Mouse (Mus musculus): ENCODE results near the gene Ptgfrn. TPM values are rescaled to one million over a fixed set of nuclear protein-coding genes. Genes with fewer than 3 reads are reported as not detected.

Ptgfrn gene
- 1.6 and 2.4 TPM in 2 replicates for polyA plus RNA-seq (2014; fragmentation: Nextera tagmentation; extraction: Ambion mirVana)

DNA sequence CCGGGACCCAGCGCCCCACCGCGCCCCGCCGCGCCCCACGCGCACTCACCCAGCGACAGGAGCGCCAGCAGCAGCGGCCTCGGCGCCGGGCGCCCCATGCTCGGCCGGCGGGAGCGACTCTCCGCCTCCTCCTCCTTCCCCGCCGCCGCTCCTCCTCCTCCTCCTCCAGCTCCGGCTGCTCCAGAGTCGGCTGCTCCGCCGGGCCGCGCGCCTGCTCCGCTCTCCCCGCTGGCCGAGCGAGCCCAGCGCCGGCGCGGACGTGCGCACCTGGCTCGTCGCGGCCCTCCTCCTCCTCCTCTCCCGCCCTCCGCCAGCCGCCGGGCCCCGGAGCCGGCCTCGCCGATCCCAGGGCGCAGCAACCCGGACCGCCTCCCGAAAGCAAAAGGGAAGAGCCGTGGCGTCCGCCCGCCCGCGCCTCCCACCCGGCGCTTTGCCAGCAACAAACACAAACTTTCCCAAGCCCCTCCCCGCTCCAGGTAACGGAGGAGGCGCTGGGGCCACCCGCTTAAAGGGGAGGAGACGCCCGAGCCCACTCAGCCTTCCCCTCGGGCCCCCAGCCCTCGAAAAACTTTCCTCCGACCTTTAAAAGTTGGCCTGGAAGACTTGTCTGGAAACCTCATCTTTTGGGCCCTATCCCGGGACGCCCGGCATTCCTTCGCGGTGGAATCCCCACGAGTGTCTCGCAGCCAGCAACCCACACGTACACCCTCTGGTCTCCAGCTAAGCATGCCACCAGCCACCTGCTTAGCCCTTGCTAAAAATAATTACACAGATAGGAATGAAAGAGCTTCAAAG lies at the start of gene Ptgfrn:
TSS of gene Ptgfrn (minus strand) at position 236 of the 795 bp plus-strand sequence.
- no peaks in the 10 kb centered on the region for H3K9me3 ChIP-seq (ENCODE audit: control insufficient read depth, low read length)
- no peaks in the 10 kb centered on the region for H3K36me3 ChIP-seq (ENCODE audit: control insufficient read depth, insufficient read depth, low read length)
- peak within 1 kb of the TSS; percentile 66 for H3K4me3 ChIP-seq (ENCODE audit: low read depth, low read length)
- 3% methylated on average over 40 of the region's 81 CpGs for WGBS
- peak within 1 kb of the TSS; percentile 72 for H3K4me2 ChIP-seq
- H3K27ac ChIP-seq (ENCODE audit: low read depth, low read length) = peak within 1 kb of the TSS; percentile 41
- peaks cover 49% of the 10 kb centered on the region for H3K27me3 ChIP-seq (replicated peaks; ENCODE audit: control insufficient read depth, insufficient read depth, low read length)
- peaks cover 12% of the 10 kb centered on the region for H3K4me1 ChIP-seq (replicated peaks; ENCODE audit: control insufficient read depth, insufficient read depth, low read length)
- ATAC-seq (replicated peaks; ENCODE audit: low FRiP score) = peak; percentile 47
- H3K9ac ChIP-seq (ENCODE audit: low read depth, low read length) = peak within 1 kb of the TSS; percentile 61
- DNase-seq (ENCODE audit: low spot score) = peak; percentile 78

DNA sequence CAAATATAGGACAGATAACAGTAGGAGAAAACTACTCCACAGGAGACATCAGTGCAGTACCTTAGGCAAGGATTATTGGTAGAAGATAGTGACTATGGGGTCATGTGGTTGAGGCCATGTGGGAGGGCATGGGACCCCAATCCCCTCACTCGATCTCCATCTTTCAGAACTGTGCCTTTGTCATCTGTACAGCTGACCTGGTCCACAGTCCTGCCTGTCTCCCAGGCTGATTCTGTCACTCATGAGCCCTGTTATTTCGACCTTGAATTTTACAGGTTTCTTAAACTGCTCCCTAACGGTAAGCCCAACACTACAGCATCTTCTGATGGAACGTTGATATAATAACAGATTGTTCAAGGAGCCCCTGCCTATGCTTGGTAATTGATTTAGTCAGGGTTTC lies 49.6 kb upstream of the Ptgfrn start:
- Histone ChIP-seq H3K36me3 (ENCODE audit: control insufficient read depth, insufficient read depth, low read length) (no peaks in the 10 kb centered on the region), H3K4me3 (ENCODE audit: low read depth, low read length) (no peak overlapping the region), H3K9ac (ENCODE audit: low read depth, low read length) (no peak overlapping the region), H3K4me2 (no peak overlapping the region), H3K4me1 (replicated peaks; ENCODE audit: control insufficient read depth, insufficient read depth, low read length) (peaks cover 5% of the 10 kb centered on the region), H3K9me3 (ENCODE audit: control insufficient read depth, low read length) (no peaks in the 10 kb centered on the region), H3K27ac (ENCODE audit: low read depth, low read length) (no peak overlapping the region), H3K27me3 (replicated peaks; ENCODE audit: control insufficient read depth, insufficient read depth, low read length) (no peaks in the 10 kb centered on the region)
- DNase-seq (ENCODE audit: low spot score) (no peak), ATAC-seq (replicated peaks; ENCODE audit: low FRiP score) (no peak)
- 89% methylated on average over 4 of the region's 4 CpGs for WGBS

DNA sequence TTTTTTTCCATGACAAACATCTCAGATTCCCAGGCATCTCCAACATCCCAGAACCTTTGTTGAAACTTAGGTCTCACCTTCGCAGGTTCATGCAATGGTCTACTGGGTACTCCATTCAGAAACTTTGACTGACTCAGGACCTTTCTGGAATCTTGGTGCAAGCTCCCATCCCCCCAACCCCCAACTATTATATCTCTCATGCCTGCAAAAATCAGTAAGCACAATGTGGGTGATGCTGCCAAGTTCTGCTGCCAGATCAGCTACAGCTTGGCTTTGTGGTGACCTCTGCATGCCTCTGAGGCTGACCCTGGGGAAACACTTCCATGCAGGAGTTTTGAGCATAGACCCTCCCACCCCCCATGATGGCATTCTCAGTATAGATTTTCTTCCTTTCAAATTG lies 44.0 kb upstream of the Ptgfrn start:
- no peak overlapping the region for H3K9ac ChIP-seq (ENCODE audit: low read depth, low read length)
- H3K27ac ChIP-seq (ENCODE audit: low read depth, low read length) = no peak overlapping the region
- H3K9me3 ChIP-seq (ENCODE audit: control insufficient read depth, low read length) = no peaks in the 10 kb centered on the region
- no peaks in the 10 kb centered on the region for H3K4me1 ChIP-seq (replicated peaks; ENCODE audit: control insufficient read depth, insufficient read depth, low read length)
- H3K4me3 ChIP-seq (ENCODE audit: low read depth, low read length) = no peak overlapping the region
- H3K27me3 ChIP-seq (replicated peaks; ENCODE audit: control insufficient read depth, insufficient read depth, low read length) = no peaks in the 10 kb centered on the region
- 79% methylated on average over 1 of the region's 1 CpGs for WGBS
- DNase-seq (ENCODE audit: low spot score) = no peak
- no peak for ATAC-seq (replicated peaks; ENCODE audit: low FRiP score)
- H3K36me3 ChIP-seq (ENCODE audit: control insufficient read depth, insufficient read depth, low read length) = no peaks in the 10 kb centered on the region
- no peak overlapping the region for H3K4me2 ChIP-seq

DNA sequence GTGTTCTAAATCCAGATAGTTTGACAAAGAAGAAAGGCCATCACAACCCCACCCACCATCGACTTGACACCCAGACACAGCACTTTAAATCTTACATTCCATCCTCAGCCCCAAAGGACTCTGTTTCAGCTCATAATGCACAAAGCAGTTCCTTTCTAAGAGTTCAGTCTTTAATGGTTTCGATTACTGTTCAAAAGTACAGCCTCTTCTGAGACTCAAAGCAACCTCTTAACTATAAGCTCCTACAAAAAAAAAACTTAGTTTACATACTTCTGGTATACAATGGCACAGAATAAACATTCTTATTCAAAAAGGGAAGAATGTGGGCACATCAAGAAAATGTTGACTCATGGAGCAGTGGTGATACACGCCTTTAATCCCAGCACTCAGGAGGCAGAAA lies 43.3 kb upstream of the Ptgfrn start:
- H3K27me3 ChIP-seq (replicated peaks; ENCODE audit: control insufficient read depth, insufficient read depth, low read length) = no peaks in the 10 kb centered on the region
- H3K4me2 ChIP-seq = no peak overlapping the region
- DNase-seq (ENCODE audit: low spot score) (no peak), ATAC-seq (replicated peaks; ENCODE audit: low FRiP score) (no peak)
- H3K9me3 ChIP-seq (ENCODE audit: control insufficient read depth, low read length) = no peaks in the 10 kb centered on the region
- H3K27ac ChIP-seq (ENCODE audit: low read depth, low read length) = no peak overlapping the region
- no peak overlapping the region for H3K9ac ChIP-seq (ENCODE audit: low read depth, low read length)
- 69% methylated on average over 3 of the region's 3 CpGs for WGBS
- H3K36me3 ChIP-seq (ENCODE audit: control insufficient read depth, insufficient read depth, low read length) = no peaks in the 10 kb centered on the region
- H3K4me3 ChIP-seq (ENCODE audit: low read depth, low read length) = no peak overlapping the region
- no peaks in the 10 kb centered on the region for H3K4me1 ChIP-seq (replicated peaks; ENCODE audit: control insufficient read depth, insufficient read depth, low read length)

DNA sequence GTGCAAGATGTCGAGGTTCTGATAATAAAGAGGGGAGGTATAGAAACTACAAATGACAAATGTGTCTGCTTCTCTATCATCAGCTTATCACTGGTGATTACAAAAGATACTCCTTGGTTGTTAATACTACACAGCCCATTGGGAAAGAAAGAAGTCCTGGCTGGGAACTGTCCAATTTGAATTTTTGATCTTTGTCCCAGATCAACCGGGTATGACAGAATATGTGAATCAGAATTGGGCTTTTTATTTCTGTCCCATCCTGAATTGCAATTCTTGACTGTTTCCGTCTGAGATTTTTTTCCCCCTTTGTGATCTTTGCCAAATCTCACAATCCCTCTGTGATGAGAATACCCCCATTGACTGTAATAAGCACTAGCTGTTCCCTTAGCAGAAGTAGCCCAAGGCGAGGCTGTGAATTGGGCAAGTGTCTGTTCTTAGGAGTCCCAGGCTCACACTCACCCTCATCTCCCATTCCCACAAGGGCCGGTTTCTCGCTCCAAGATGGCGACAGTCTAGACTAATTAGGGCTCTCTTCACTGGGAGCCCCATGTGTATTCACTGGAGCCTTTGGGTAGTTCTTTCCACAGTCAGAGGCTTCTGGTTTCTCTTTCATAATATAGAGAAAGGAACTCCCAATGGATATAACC lies 36.2 kb upstream of the Ptgfrn start:
- DNase-seq (ENCODE audit: low spot score) (no peak), ATAC-seq (replicated peaks; ENCODE audit: low FRiP score) (no peak)
- WGBS = 75% methylated on average over 7 of the region's 7 CpGs
- H3K27me3 ChIP-seq (replicated peaks; ENCODE audit: control insufficient read depth, insufficient read depth, low read length) = no peaks in the 10 kb centered on the region
- H3K36me3 ChIP-seq (ENCODE audit: control insufficient read depth, insufficient read depth, low read length) = no peaks in the 10 kb centered on the region
- no peak overlapping the region for H3K4me2 ChIP-seq
- H3K4me3 ChIP-seq (ENCODE audit: low read depth, low read length) = no peak overlapping the region
- no peaks in the 10 kb centered on the region for H3K4me1 ChIP-seq (replicated peaks; ENCODE audit: control insufficient read depth, insufficient read depth, low read length)
- H3K27ac ChIP-seq (ENCODE audit: low read depth, low read length) = no peak overlapping the region
- H3K9ac ChIP-seq (ENCODE audit: low read depth, low read length) = no peak overlapping the region
- no peaks in the 10 kb centered on the region for H3K9me3 ChIP-seq (ENCODE audit: control insufficient read depth, low read length)

- H3K27ac ChIP-seq (ENCODE audit: low read depth, low read length) = no peak overlapping the region
- H3K9ac ChIP-seq (ENCODE audit: low read depth, low read length) = no peak overlapping the region
- no peak for DNase-seq (ENCODE audit: low spot score)
- no peaks in the 10 kb centered on the region for H3K36me3 ChIP-seq (ENCODE audit: control insufficient read depth, insufficient read depth, low read length)
- no peaks in the 10 kb centered on the region for H3K27me3 ChIP-seq (replicated peaks; ENCODE audit: control insufficient read depth, insufficient read depth, low read length)
- H3K9me3 ChIP-seq (ENCODE audit: control insufficient read depth, low read length) = no peaks in the 10 kb centered on the region
- WGBS = 53% methylated on average over 10 of the region's 10 CpGs
- H3K4me2 ChIP-seq = no peak overlapping the region; the same call in 1 of the 2 replicates
- H3K4me3 ChIP-seq (ENCODE audit: low read depth, low read length) = no peak overlapping the region
- no peak for ATAC-seq (replicated peaks; ENCODE audit: low FRiP score)
- no peaks in the 10 kb centered on the region for H3K4me1 ChIP-seq (replicated peaks; ENCODE audit: control insufficient read depth, insufficient read depth, low read length)
Observed at GRCm38 (mm10) chr3:101145292-101146046, 35.4 kb upstream of the Ptgfrn start.

GRCm38 (mm10) chr3:101144366-101144948 lies 34.4 kb upstream of the Ptgfrn start:
- H3K9me3 ChIP-seq (ENCODE audit: control insufficient read depth, low read length) = no peaks in the 10 kb centered on the region
- no peak overlapping the region for H3K9ac ChIP-seq (ENCODE audit: low read depth, low read length)
- H3K27me3 ChIP-seq (replicated peaks; ENCODE audit: control insufficient read depth, insufficient read depth, low read length) = no peaks in the 10 kb centered on the region
- ATAC-seq (replicated peaks; ENCODE audit: low FRiP score) (no peak), DNase-seq (ENCODE audit: low spot score) (no peak)
- no peak overlapping the region for H3K27ac ChIP-seq (ENCODE audit: low read depth, low read length)
- H3K36me3 ChIP-seq (ENCODE audit: control insufficient read depth, insufficient read depth, low read length) = no peaks in the 10 kb centered on the region
- H3K4me3 ChIP-seq (ENCODE audit: low read depth, low read length) = no peak overlapping the region
- no peaks in the 10 kb centered on the region for H3K4me1 ChIP-seq (replicated peaks; ENCODE audit: control insufficient read depth, insufficient read depth, low read length)
- WGBS = 60% methylated on average over 6 of the region's 6 CpGs
- H3K4me2 ChIP-seq = no peak overlapping the region

GRCm38 (mm10) chr3:101143465-101143864 lies 33.4 kb upstream of the Ptgfrn start:
- Histone ChIP-seq H3K27me3 (replicated peaks; ENCODE audit: control insufficient read depth, insufficient read depth, low read length) (no peaks in the 10 kb centered on the region), H3K27ac (ENCODE audit: low read depth, low read length) (no peak overlapping the region), H3K4me3 (ENCODE audit: low read depth, low read length) (no peak overlapping the region), H3K4me2 (no peak overlapping the region), H3K9ac (ENCODE audit: low read depth, low read length) (no peak overlapping the region), H3K36me3 (ENCODE audit: control insufficient read depth, insufficient read depth, low read length) (no peaks in the 10 kb centered on the region), H3K4me1 (replicated peaks; ENCODE audit: control insufficient read depth, insufficient read depth, low read length) (no peaks in the 10 kb centered on the region), H3K9me3 (ENCODE audit: control insufficient read depth, low read length) (no peaks in the 10 kb centered on the region)
- WGBS = 82% methylated on average over 7 of the region's 7 CpGs
- no peak for DNase-seq (ENCODE audit: low spot score)
- no peak for ATAC-seq (replicated peaks; ENCODE audit: low FRiP score)
